Mouse (Mus musculus) G1E (cell line): ENCODE measurements around the gene Fermt1.

Source experiments
- CTCF ChIP-seq: IDR thresholded peaks from 2 replicates; pipeline ENCODE4 v1.5.1; 2012; ENCODE audit warnings: low read depth, low read length, inconsistent platforms, mixed read lengths
- GATA1 ChIP-seq: IDR thresholded peaks from 2 replicates; pipeline ENCODE4 v1.6.1; 2012; ENCODE audit warnings: borderline replicate concordance, low read length, inconsistent platforms, mixed read lengths
- TAL1 ChIP-seq: conservative IDR thresholded peaks from 2 replicates; pipeline ENCODE4 v1.6.1; 2012; ENCODE audit warnings: low read depth, low read length, inconsistent platforms, mixed read lengths

DNA sequence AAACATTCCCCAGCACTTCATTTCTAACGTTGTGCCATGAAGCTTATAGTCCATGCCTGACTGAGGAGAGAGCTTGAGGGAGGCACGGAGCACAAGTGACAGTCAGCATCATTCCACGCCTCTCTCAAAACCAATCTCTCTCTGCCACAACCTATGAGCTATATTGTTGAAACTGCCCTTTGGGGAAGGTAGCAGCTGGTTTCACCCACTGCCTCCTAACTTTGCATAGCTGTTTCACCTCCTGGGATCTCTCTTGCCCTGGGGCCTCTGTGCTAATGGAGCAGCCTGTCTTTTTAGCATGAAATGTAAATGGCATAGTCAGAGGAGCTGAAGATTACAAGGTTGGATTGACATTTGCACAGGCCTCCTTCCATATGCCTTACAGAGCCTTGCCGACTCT lies 43.6 kb downstream of the Fermt1 start:
- TF ChIP-seq CTCF (no peak), GATA1 (no peak), TAL1 (no peak)
